Mouse (Mus musculus): ENCODE data around the gene Gm11639.

GRCm38 (mm10) chr11:104673412-104673811 is 12.1 kb upstream of the Gm11639 start:
- TF ChIP-seq MEF2A (IDR thresholded peaks at IDR 0.05; ENCODE audit: extremely low read depth, insufficient replicate concordance, low read depth, low read length, poor library complexity, severe bottlenecking) (no peak), CTCF (IDR thresholded peaks at IDR 0.05 in 2 of 3, conservative IDR thresholded peaks at IDR 0.05 in 1 of 3; ENCODE audit: control insufficient read depth in 1 of 3, insufficient read depth in 1 of 3, low read depth in 2 of 3, low read length in 3 of 3, poor library complexity in 1 of 3, severe bottlenecking in 1 of 3) (no peak), EP300 (IDR thresholded peaks at IDR 0.05; ENCODE audit: low read depth in 1 of 2, low read length in 2 of 2) (no peak), NELFE (IDR thresholded peaks at IDR 0.05; ENCODE audit: low read depth, low read length) (no peak), SIN3A (IDR thresholded peaks at IDR 0.05; ENCODE audit: low read length) (no peak), E2F4 (IDR thresholded peaks at IDR 0.05; ENCODE audit: borderline replicate concordance, low read depth, low read length) (no peak)

All from MEL (cell line).